Mouse (Mus musculus) mammary gland, adult 2 months (tissue): ENCODE results near the gene Spdl1. TPM values are rescaled to one million over a fixed set of nuclear protein-coding genes. Genes with fewer than 3 reads are reported as not detected.

Experiments
- polyA plus RNA-seq: library from polyadenylated mRNA; depleted of rRNA; stranded (reverse); fragments of >200 nt; gene quantifications from 2 replicates; pipeline ENCODE4 v1.2.3, GENCODE M21; 2012; ENCODE audit warnings: low replicate concordance; rRNA removed

The Spdl1 gene
- polyA plus RNA-seq: 0.36 and 0.72 TPM in 2 replicates

DNA sequence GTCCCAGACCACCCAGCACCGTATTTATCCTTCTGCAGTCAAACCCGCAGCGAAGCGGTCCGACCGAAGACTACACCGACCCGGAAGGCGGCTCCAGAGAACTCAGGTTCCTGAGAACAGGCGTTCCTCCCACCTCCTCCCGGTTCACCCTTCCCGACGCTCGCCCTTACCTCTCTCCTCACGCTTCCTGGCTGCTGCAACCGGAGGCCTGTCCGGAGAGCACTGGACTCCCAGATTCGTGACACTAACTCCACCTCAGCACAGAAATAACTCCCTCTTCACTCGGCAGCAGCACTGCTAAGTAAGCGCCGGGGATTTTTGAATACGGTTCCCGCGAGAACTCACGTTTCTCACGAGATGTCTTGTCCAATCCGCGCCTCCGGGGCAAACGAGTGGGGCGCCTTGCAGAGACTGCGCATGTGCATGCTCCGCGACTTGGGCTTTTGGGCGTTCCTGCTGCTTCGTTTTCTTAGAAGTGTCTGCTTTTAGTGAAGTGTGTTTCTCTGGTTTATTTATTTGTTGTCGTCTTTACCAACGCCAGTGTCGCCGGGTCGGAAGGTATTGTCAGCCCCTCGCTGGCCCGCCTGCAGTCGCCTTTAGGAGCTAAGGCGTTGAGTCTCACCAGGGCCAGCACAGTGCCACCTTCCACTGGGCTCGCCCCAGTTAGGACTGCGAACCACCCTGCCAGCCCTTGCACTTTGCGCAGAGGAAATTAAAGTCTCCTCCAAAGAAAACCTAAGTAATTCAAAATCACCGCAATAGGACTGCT lies at the start of gene Spdl1:
Spdl1 (minus strand) TSS at position 324 of the 769 bp plus-strand sequence.

DNA sequence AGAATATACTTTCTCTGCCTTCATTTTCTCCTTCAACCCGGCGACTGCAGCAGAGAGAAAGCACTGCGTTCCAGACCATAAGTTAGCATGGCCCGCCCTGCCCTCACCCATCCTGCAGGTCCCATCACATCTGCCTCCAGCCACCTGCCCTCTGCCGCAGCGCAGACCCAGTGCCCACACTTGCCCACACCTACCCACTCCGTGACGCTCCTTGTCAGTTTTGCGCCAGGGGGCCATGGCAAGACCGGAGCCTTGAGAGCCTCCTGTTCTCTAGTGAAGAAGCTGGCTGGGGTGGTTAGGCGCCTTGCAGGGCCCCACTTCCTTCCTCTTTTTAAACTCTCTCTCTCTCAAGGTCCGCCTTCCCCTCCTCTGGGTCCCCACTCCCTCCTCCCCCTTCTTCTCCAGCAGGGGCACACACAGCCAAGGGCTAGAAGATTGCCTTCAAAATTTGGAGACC lies 49.8 kb downstream of the Spdl1 start, which contains the start of gene Dock2:
Dock2 (minus strand) TSS at position 306 of the 457 bp plus-strand sequence.

Other genes starting within 250 kb of the Spdl1 start
- 16.2 and 20.1 TPM in 2 replicates for gene Dock2, start 49.7 kb downstream of the Spdl1 start, polyA plus RNA-seq